Mouse (Mus musculus): ENCODE results near the gene Polr2e.

GRCm38 (mm10) chr10:80030191-80030590 lies 9.4 kb downstream of the Polr2e start:
- TF ChIP-seq POLR2A (IDR thresholded peaks at IDR 0.05; ENCODE audit: low read depth, low read length) (no peak), USF2 (conservative IDR thresholded peaks at IDR 0.05; ENCODE audit: low read depth, low read length) (no peak), NELFE (IDR thresholded peaks at IDR 0.05; ENCODE audit: low read depth, low read length) (no peak), SIN3A (IDR thresholded peaks at IDR 0.05; ENCODE audit: low read length) (no peak), CTCF (conservative IDR thresholded peaks at IDR 0.05 in 1 of 2, IDR thresholded peaks at IDR 0.05 in 1 of 2; ENCODE audit: low read depth in 2 of 2, low read length in 2 of 2) (no peak), ELF1 (IDR thresholded peaks at IDR 0.05; ENCODE audit: low read depth, low read length) (no peak), JUND (conservative IDR thresholded peaks at IDR 0.05; ENCODE audit: low read depth, low read length) (no peak), KAT2A (IDR thresholded peaks at IDR 0.05; ENCODE audit: insufficient replicate concordance, low read length) (no peak), MAX (IDR thresholded peaks at IDR 0.05; ENCODE audit: low read length) (no peak)
